Mouse (Mus musculus): ENCODE measurements around the gene Psmg3.

Gene Psmg3

GRCm38 (mm10) chr5:139792966-139793337 is 33.7 kb downstream of the Psmg3 start:
- no peak for DNase-seq

GRCm38 (mm10) chr5:139792159-139792775 is 34.4 kb downstream of the Psmg3 start:
- DNase-seq: peak; percentile 95

- DNase-seq: peak; percentile 100
Observed at GRCm38 (mm10) chr5:139791227-139792158, 35.2 kb downstream of the Psmg3 start, which contains the start of gene Mafk. Gene Mafk (plus strand): TSS chr5:139791513.

GRCm38 (mm10) chr5:139789466-139789865 is 37.2 kb downstream of the Psmg3 start:
- DNase-seq: no peak

GRCm38 (mm10) chr5:139781406-139781805 is 45.3 kb downstream of the Psmg3 start:
- DNase-seq: peak; percentile 98

- no peak for DNase-seq
Observed at GRCm38 (mm10) chr5:139776966-139777365, 49.7 kb downstream of the Psmg3 start.

- peak; percentile 99 for DNase-seq
Observed at GRCm38 (mm10) chr5:139775216-139775926, 51.3 kb downstream of the Psmg3 start, which contains the start of gene Ints1. Gene Ints1 (minus strand): TSS chr5:139775674.
